Mouse (Mus musculus) embryo, embryonic 11 days (tissue): ENCODE data around the gene Sptlc3.

Experiments
- DNase-seq: peaks from one replicate; pipeline ENCODE4 v3.0.0-alpha.2; 2015

Gene Sptlc3

DNA sequence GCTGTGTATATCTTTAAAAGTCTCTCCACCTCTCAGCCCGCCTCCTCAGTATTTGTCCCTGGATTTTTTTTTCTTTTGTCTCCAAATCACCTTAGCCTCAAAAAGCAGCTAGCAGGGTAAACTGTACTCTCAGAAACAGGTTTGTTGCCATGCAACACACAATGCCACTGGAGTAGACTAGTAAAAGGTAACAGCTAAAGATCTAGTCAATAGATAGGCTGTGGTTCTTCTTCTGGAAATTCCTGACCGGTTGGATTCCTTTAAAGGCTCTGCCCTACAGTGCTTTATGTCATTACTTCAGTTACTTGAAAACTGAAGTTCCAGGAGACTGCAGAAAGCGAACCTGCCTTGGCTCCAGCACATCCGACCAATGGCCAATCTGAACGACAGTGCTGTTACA, at the start of gene Sptlc3:
Gene Sptlc3, plus strand, starts transcription at position 78 of the 400 bp plus-strand sequence.
- peak; percentile 11 for DNase-seq

DNA sequence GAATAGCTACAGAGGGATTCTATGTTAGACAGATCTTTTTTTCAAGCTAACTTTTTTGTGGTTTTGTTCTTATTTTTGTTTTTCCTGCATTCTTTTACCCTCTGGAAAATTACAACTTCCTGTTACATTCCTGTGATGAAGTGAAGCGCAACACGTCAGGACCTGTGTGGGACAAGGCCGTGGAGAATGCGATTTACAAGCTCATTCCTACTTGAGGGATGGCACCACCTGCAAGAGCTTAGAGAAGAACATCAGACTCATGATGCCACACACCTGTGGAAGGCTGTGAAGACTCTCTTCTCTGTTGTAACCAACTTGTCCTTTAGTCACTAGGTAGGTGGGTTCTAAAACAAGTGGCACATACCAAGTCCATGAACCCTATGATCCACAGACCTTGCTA, 26.0 kb upstream of the Sptlc3 start:
- peak; percentile 5 for DNase-seq

DNA sequence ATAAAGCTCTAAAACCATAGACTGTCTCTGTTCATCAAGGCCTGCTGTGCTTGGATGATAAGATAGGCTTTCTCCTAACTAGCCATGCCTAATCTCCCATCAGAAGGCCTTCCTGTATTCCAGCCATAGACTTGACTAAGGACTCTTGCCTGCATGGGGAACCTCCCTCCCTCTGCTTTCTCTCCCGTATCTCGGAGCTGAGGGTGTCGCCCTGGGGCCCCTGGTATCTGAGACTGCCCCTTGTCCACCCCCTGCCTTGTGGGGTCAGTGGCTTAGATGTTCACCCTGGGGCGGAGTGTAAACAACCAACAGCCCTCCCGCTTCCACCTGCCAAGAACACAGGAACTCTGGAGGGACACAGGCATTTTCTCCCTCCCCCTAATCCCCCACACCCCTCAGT, 5.0 kb upstream of the Sptlc3 start:
- DNase-seq, result no peak

DNA sequence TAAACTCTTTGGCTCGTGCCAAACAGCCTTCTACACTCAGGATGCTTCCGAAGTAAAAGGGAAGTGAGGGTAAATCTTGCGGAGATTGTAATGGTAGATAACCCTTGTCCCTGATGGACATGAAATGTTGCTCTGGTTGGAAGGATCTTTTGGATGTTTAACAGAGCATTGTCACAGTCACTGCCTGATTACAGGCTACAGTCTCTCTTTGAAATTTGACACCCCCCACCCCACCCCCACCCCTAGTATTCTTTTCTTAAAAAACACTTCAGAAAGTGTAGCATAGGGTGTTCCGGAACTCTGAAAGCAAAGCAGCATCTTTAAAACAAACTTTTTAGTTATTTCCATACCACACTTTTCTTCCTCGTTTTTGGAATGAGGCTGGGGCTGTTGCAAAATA, 916 bp downstream of the Sptlc3 start:
- DNase-seq, result peak; percentile 27

DNA sequence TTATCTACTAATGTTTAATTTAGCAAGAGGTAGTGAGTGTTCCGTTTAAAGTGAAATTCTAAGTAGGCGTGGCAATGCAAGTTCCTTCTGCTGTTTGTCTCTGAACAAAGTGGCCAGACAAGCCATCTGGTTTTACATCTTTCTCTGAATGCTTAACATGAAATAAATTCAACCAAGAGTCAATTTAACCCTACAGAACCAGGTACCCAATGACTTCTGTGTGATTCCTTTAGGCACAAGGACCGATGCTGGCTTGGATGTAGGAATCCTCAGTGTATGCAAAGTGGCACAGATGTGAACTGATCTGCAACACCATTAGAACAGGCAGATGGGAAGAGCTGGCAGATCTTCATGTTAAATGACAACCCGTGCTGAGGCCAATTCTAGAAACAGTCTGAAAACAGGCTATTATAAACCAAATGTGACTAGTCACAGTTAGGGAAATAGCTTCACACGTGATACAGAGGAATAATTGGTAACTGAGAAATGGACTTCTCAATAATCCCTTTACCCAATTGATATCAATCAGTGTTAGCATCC, 68.3 kb downstream of the Sptlc3 start:
- no peak for DNase-seq

DNA sequence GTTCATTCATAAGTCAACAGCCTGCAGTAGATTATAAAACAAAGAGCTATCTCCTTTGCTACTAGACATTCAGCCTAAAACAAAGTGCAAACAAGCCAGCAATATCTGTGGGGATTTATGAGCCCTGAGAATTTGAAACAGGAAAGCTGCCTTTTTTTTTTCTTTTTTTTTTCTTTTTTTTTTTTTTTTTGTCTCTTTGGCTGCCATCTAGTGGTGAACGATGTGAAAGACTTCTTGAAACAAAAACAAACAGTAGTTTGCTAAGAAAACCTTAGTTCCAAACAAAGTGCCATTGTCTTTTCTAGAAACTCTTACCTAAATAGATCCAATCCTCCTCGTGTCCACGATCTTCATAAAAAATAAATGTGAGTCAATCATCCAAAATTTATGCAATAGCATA, 85.6 kb downstream of the Sptlc3 start:
- DNase-seq, result peak; percentile 24

DNA sequence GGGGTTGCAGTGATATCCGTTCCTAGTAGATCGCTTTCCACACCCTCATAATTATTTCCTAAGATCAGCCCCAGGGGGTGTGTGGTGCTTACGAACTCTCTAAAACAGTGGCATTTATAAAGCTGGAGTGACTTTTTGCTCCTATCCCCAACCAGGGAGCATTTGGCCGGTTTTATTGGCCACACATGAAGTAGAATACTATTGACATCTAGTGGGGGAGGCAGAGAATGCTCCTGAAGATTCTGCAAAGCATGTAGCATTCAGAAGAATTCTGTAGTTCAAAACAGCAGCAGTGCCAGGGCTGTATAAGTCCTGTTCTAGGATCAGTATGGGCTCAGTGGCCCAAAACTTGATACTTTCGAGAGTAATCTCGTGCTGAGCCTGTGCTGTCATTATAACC, 89.1 kb downstream of the Sptlc3 start:
- peak; percentile 40 for DNase-seq

DNA sequence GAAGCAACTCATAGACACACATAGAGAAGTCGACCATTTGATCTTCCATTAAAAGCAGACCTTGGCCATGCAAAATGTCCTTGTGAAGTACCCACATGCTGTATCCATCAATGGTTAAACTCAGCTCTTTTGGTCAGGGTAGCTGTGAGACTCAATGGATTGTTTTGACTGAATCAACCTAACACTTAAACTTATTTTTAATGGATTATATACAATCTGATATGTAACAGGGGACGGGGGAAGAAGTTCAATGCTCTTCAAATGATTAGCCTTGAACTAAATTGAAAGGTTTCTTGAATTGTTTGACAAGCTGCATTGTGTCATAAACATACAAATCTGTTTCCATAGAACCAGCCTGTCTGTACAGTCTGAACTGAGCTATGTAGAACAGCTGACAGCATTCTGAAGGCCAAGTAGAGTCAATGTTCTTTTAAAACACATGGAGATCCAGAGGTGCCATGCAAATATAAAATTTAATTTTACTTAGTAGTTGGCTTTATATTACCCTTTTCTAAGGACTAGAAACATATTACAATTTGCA, 94.0 kb downstream of the Sptlc3 start:
- DNase-seq, result no peak

DNA sequence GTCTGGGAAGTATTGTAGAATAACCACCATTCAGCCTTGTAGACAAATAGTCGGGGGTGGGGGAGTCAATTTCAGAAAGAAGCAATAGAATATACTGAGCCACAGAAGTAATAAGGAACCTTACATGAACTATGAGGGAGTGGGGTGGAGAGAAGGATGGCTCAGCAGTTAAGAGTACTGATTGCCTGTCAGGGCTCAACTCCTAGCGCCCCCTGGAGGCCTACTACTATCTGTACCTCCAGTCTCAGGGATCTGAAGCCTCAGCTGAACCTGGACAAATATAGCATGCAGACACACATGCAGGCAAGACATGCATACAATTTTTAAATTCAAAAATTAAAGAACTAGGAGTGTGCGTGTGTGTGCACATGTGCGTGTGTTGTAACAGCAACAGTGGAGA, 96.2 kb downstream of the Sptlc3 start:
- DNase-seq, result peak; percentile 74

DNA sequence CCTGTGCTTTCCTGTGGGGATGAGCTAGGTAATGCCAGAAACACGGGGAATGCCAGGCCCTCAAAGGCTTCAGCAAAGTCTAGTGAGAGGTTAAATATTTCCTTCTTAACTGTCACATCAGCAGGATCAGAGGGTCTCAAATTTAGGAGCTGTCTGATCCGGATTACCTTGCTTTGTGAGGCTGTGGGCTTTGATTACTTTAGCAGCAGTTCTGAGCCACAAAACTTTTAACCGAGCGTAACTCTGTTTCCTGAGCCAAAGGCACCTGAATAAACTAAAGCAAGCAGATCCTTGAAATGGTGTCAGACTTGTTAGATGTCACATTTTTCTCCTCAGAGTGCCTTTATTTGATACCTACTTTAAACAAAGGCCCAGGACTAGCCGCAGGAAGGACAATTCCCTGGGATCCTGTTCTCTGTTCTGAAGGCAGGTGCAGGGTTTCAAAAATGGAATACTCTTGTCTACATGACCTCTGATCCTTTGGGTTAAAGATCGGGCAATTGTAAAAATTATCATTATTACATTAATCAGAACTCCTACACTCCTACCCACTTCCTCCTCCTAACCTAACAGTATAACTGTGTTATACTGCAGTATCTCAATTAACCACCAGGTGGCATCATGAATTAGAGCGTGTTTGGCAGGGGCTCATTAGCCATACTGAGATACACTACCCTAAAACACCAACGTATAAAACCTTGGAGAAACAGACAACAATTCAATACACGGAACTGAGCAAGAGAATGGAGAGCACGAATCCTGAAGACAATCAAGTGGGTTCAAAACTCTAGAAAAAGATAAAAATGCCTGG, 97.4 kb downstream of the Sptlc3 start:
- DNase-seq, result peak; percentile 82

DNA sequence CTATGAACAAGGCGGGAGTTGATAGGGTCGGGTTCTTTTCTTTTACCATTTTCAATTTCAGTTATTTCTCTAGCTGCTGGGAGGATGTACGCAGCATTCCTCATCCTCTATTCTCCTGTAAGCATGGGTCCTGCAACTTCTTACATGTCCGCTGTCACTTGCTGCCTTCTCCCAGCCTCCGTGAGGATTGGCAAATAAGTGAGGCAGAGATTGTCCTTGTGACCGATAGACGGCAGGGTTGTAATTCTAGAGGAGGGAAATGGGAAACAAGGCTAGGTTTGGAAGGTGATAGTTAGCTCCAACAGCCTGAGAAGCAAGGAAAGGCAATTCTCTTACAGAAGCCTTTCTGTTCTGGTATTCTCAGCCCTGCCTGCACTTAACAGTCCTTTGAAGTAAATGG, 98.4 kb downstream of the Sptlc3 start:
- DNase-seq, result no peak

DNA sequence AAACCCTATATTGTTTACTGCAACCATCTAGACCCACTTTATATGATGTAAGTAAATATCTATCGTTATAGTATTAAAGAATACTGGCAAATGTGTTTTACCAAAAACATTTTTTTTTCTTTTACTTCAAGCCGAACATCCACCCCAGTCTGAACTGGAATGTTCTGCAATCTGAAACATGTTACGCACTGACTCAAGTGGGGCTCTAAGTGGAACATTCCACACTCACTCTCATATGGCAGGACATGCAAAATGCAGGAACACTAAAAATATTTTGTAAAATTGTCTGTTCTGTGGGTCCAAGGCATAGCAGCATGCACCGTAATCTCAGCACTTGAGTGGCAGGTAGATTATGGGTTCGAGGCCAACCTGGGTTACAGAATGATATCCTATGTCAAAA, 103.5 kb downstream of the Sptlc3 start:
- no peak for DNase-seq

DNA sequence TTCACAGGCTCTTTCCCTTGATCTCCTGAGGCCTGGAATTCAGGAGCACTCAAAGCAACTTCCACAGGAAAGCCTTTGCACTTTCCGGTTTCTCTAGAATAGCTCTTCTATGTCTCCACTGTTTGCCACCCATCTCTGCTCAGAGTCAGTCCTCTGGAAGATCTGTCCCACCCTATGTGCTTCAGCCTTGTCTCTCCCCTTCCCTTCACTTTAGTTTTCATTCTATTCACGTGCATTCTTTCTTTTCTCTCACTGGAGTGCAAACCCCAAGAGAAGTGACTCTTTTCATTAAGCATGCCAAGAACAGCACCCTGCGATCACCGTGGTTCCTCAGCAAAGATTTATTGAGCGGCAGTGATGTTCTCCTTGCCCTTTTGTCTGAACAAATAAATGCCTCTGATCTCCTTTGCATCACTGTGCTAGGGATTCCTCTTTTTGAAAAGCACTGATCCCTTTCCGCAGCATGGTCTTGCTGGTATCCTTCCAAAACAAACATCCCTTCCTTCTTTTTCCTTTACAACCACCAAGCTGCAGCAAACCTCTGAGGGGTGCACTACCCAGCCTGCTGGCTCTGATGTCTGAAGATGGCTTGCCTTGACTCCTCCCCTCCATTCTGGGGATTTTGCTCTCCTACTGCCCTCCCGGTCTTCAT, 108.0 kb downstream of the Sptlc3 start:
- no peak for DNase-seq

DNA sequence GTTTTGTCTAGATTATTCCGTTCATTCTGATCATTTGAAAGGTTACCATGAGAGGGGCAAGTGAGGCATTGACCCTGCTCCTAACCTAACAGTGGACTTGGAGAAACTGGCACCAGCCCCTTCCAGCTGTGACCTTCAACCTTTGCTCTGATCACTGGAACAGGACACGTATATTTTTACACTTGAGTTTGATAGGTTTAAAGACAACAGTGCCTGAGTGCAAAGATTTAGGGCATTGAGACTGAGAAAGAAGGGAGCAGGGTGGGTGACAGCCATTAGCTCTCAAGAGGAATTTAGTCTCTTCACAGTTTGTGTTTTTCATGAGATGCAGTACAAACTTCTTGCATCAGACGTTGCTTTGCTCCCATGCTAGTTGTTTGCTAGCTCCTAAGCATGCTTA, 114.5 kb downstream of the Sptlc3 start:
- DNase-seq, result peak; percentile 50

DNA sequence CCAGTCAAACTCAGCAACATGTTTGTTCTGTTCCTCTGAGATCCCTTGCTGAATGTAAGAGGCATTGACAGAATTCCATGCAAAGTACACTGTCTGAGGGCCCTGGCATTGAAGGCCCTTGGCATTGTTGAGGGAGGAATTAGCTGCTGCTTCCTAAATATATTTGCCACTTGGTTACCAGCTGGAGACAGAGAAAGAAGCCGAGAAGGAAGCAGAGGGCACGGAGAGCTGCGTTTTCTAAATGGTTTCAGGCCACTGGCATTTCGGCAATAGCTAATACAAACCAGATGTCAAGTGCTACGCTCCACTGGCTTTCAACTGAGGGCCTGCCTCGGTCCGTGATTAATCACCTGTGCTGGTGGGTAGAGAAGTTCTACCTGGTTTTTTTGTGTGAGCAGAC, 115.1 kb downstream of the Sptlc3 start:
- DNase-seq, result peak; percentile 82

DNA sequence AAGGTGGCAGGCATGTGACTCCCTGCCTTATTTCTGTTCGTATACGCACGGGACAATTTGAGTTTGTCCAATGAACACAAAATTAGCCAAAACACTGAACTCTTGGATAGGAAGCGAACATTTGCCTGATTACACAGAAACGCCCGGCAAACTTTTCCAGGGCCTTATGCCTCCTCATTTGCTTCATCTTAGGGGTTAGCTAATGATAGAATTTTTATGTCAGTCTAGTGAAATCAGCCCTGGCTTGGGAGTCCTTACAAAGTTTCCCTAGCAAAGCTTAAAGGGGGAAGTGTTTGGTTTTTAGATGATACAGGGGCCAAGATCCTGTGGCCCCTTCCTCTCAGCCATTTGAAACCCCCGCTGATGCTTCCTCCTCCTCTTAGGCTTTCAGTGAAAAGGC, 115.5 kb downstream of the Sptlc3 start:
- DNase-seq, result peak; percentile 24

DNA sequence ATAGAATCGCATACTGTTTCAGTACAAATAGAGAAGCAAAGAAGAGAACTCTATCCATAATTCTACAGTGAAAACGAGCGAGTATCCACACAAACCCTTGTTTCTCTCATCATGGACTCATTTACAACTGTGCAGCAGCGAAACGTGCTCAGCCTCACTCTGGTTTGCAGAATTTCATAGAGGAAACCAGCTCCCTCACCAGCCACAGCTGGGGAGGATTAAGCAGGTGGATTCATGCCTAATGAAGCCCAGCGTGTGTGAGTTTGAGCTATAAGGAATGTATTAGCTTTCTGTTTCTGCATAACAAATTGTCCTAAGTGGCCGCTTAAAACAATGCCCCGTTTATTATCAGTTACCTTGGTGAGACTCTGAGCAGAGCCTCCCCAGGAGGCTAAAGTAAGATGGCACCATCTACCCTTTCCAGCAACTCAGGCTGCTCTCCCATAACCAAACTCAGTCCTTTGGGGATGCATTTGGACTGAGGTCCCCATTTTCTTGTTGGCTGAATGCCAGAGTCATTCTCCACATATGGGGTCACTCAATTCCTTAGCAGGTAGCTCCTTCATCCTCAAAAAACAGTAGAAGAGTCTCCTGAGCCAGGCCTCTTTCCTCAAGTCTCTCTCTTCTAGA, 116.1 kb downstream of the Sptlc3 start:
- peak; percentile 65 for DNase-seq

DNA sequence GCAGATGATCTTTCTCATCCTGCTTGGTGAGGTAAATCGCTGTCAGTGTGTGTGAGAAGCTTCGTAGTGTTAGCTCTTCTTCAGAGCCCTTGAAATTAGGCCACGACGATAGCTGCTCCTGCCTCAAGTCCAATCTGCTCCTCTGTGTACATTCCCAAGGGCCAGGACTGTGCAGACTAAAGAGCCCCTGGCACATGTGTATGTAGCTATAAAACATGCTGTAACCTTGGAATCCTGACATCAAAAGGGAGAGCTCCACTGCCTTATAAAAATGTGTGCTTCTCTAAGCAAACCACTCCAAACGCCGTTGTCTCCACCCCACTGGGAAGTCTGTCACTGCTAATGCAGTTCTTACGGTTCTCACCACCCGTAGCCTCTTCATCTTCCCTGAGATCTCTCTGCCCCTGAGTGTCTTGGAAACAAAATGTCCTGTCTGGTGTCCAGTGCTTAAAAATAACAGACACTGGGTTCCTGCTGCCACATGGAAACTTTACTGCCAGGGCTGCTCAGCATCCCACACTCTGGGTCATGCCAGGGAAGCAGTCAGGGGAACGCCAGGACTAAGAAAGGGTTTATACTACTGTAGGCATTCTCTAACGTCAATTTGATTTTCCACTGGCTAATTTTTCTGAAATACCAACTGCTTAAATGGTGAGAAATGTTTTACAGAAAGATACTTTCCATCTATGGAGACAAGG, 118.8 kb downstream of the Sptlc3 start:
- DNase-seq, result no peak

DNA sequence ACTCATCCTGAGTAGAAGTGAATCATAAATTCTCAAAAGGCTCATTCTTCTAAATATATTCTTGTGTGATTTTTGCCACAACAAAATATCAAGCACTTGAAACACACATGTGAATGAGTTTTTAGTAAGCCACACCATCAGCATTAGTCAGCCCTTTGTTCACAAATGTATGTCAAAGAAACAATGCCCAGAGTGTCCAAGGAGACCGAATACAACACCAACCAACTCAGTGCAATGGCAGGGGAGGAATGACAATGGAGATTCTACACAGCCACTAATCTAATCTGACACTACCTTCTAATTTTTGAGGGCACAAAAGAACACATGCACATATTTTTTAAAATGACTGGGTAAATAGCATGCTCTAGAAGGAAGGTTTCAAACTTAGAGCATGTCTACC, 132.8 kb downstream of the Sptlc3 start:
- no peak for DNase-seq

DNA sequence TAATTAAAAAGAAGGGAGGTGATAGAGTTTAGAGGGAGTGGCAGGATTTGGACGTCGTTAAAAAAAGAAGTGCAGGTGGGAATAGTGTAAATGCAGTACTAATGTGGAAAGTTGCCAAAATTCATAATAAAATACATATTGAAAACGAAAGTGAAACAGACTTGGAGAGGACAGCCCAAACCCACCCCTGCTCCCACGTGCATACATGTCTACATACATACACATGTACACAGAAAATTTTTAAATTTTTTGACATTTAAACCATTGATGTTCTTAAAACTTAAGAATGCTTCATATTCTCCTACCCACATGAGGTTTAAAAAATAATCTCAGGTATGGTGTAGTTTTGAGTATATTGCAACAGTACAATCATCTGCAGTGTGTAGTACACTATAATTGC, 135.0 kb downstream of the Sptlc3 start:
- DNase-seq, result no peak

DNA sequence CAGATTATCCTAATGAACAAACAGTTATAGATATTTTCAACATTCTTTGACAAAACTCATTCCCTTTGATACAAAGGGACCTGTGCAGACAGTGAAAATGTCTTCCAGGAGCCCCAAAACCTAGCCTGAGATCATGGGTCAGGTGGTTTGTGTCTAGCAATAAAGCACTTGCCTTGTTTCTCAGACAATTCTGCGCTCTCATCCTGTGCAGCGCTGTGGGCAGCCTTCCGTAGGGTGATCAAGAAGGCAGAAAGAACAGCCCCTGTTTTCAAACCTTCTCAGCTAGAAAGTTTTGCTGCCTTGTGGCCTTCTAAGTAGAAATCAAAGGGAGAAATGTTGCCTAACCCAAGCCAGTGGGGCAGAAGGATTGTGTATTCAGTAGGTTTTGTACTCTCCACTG, 135.9 kb downstream of the Sptlc3 start:
- DNase-seq, result no peak

DNA sequence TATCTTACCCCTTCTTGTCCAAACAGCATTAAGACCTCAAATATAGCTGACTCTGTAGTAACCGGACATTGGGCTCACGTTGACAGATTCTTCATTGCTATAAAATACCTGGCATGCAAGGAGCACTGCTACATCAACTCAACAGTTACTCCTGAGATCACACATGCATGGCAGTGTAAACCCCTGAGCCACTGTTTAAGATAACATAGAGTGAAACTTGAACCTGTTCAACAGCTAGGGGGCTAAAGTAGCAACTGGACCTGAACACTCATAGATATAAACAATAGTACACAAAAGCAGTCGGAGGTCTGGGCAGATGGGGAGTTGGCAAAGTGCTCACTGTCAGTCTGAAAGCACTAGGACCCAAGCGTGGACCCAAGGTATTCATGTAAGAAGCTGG, 140.8 kb downstream of the Sptlc3 start:
- DNase-seq, result no peak

DNA sequence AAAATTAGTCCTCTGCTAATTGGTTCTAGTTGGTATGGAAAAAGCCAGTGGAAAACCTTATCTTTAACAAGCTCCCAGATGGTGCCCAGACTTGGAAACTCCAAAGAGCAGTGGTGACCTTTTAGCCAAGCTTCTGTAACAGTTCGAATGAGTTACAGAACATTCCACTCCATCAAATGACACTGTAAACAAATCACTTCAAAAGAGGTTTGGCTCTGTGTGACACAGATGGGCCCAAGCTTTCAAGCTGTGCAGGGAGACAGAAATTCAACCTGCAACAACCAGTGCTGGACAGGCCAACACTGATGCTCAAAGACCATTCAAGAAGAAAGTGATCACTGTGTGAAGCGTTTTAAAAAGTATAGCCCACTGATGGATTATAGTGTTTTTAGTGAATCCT, 144.1 kb downstream of the Sptlc3 start:
- DNase-seq, result peak; percentile 35
